Mouse (Mus musculus) induced T-regulatory cell, adult 2 months (primary cell): ENCODE measurements around the gene Msantd1.
"Not testable (repeated sequence)": the region's sequence is repeated elsewhere in the genome, so short reads cannot be mapped to it uniquely, and the experiment has no call there.

Experiments
- DNase-seq: peaks from one replicate; pipeline ENCODE4 v3.0.0-alpha.2; 2012; ENCODE audit warnings: low read depth

The Msantd1 gene

GRCm38 (mm10) chr5:34907910-34908725 is at the start of gene Msantd1:
Gene Msantd1, plus strand, starts transcription at chr5:34908012.
- DNase-seq: no peak

- DNase-seq: no peak
These were observed 42.4 kb upstream of the Msantd1 start for GRCm38 (mm10) chr5:34865367-34865766.

- DNase-seq: not testable (repeated sequence)
These were observed 27.5 kb upstream of the Msantd1 start for GRCm38 (mm10) chr5:34880307-34880706.

DNA sequence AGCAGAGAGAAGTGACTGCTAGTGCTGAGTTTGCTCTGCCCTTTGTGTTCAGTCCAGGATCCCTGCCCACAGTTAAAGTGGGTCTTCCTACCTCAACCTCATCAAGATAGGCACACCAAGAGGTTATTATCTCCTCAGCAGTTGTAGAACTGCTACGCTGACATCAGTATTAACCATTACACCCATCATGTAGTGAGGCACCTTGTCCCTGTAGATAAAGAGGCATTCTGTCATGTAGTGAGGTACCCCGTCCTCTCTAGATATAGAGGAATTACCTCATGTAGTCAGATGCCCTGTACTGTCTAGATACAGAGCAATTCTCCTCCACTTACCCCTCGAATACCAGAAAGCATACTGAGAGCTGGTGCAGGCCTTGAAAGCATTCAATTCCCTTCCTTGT is 26.8 kb upstream of the Msantd1 start:
- DNase-seq: no peak

- no peak for DNase-seq
These were observed 22.6 kb upstream of the Msantd1 start for GRCm38 (mm10) chr5:34885250-34885649.

DNA sequence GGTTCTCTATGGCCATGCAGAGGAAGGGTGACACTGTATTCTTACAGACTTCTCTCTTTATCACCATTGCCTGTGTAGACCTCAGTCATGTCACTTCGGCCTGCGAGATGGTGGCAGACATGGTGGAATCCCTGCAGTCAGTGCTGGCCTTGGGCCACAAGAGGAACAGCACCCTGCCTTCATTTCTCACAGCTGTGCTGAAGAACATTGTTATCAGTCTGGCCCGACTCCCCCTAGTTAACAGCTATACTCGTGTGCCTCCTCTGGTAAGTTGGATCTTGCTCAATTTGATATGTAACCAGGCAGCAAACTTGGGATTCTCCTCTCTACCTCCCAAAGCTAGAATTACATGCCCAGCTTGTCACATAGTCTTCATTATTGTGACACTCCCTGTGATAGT is 18.6 kb upstream of the Msantd1 start:
- no peak for DNase-seq

DNA sequence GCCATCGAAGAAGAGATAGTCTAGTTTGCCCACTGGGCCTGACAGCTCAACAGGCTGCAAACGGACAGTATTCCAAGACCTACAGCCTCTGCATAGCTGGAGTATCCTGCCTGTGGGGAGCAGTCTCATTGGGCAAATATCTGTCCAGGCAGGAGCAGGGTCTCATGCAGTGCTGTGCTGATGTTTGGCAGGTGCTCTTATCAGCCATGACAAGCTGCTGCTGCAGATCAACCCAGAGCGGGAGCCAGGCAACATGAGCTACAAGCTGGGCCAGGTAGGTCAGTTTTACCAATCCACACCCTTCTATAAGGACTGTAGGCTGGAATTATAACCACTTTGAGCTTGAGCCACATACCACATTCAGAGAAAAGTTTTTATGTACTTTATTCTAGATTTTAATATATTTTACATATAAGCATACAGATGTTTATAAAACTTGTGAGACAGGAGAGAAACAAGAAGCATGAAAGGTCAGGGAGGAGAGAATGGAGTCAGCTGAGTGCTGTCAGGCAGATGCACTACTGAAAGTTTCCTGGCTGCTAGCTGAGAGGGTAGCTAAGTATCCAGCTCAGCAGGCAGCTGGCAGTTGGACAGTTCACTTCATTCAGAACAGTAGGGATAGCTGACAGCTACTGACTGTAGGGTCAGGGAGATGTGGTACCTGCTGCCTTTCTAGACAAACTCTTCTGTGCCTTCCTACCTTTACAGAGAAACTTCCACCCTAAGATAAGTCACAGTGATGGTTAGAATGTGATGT is 10.9 kb upstream of the Msantd1 start:
- DNase-seq: no peak

DNA sequence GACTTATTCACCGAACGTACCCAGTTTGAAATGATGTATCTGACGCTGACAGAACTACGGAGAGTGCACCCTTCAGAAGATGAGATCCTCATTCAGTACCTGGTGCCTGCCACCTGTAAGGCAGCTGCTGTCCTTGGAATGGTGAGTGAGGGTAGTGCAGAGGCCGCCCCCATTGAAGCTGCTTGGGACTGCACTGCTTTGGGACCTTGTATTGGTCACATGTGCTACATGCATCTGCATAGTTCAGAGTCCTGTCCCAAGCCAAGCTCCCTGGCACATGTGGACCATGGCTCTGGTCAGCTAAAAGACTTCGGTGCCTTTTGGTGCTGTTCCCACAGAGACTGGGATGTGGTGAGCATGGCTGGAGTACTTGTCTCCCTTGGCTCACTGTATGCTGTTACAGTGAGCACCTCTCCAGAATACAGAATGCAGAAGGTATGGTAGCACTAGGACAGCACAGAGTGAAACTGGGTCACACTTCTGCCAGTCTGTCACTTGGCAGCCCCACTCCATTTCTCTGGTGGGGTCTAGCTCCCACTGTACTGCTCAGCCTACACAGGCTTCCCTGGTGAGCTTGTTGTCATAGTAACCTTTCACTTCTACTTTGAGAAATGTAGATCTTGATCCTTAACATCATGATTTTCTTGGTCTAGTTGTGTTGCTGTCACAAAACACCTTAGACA is 7.9 kb upstream of the Msantd1 start:
- DNase-seq: no peak

GRCm38 (mm10) chr5:34902371-34902770 is 5.4 kb upstream of the Msantd1 start:
- no peak for DNase-seq

- DNase-seq: no peak
These were observed 4.9 kb upstream of the Msantd1 start for GRCm38 (mm10) chr5:34902811-34903385.

DNA sequence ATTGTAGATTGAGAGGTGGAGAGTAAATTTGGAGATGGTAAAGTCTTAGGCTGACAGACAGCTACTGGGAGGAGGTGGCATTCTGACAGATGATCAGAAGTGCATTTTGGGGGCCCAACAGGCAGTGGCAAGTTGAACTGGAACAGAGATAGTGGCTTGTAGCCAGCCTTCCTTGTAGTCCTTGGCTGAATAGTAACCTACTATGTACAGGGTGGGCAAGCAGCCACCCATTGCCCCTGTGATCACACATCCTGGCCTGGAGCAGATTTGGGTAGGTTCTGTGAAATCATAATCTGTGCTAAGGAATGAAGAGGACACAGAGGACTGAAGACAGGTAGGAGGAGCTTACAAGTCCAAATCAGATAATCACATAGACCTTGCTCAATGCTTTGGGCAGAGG is 3.4 kb upstream of the Msantd1 start:
- DNase-seq: no peak

DNA sequence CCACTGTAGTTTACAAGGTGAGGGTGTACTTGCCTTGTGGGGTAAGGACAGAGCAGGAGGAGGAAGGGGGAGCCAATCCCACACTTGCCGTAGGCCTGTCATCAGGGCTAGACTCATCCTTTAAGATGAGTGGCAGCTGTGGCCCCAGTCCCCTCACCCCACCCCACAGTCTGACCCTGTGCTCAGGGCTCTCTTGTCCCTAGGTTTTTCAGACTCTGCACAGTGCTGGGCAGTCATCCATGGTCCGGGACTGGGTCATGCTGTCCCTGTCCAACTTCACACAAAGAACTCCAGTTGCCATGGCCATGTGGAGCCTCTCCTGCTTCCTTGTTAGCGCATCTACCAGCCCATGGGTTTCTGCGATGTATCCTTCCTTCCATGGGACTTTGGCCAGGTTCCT is 582 bp upstream of the Msantd1 start:
- no peak for DNase-seq

- DNase-seq: no peak
These were observed 1.2 kb downstream of the Msantd1 start for GRCm38 (mm10) chr5:34908726-34909633.

- no peak for DNase-seq
These were observed 2.1 kb downstream of the Msantd1 start for GRCm38 (mm10) chr5:34909634-34910503.

- no peak for DNase-seq
These were observed 2.6 kb downstream of the Msantd1 start for GRCm38 (mm10) chr5:34910504-34910815.

- DNase-seq: peak; percentile 67
These were observed 8.0 kb downstream of the Msantd1 start for GRCm38 (mm10) chr5:34915801-34916200.

DNA sequence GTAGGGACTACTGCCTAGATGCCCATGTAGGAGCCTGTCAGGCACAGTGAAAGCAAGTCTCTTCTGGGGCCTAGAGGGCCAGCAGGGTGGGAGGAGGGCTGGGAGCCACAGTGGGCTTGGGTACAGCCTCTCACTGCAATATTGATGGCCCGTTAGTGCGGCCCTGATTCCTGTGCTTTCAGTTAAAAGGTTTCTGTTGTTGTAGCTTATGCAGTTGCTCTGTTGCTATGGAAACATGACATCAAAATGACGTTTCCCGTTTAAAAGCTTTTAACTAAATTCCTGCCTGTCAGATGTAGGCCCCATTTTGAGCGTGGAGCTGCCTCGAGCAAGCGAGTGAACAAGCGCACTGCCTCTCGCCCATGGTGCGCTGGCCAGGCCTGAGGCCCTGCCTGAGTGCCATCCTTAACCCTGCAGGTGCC is 9.4 kb downstream of the Msantd1 start:
- DNase-seq: no peak

DNA sequence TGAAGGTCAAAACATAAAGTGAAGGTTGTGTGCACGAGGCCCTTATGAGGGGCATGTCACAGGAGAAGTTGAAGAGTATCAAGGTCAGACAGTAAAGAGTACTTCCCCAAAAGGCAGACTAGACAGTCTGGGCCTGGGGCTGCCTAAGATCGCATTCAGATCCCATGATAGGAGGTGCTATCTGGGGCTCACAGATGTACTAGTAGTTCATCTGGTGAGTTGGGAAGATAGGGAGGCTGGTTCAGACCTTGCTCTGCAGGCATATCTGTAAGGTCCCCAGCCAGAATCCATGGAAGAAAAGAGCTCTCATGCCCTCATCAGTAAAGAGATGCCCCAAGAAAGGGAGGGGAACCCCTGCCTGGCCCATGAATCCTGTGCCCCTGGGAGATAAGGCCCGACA is 11.0 kb downstream of the Msantd1 start:
- DNase-seq: no peak

- no peak for DNase-seq
These were observed 14.7 kb downstream of the Msantd1 start for GRCm38 (mm10) chr5:34922531-34922930.

GRCm38 (mm10) chr5:34923920-34924319 is 16.1 kb downstream of the Msantd1 start:
- no peak for DNase-seq

GRCm38 (mm10) chr5:34924519-34924918 is 16.7 kb downstream of the Msantd1 start:
- DNase-seq: no peak
